Mouse (Mus musculus) heart, embryonic 12.5 days (tissue): ENCODE results near the gene Selenok. TPM values are rescaled to one million over a fixed set of nuclear protein-coding genes. Genes with fewer than 3 reads are reported as not detected.

Experiments used
- ATAC-seq: fragments of 200-750 bp; cut with Nextera tagmentation; 2 replicates; pipeline ENCODE4 v1.8.0; 2017; ENCODE audit warnings: moderate TSS enrichment, moderate library complexity; ENCODE audit not compliant: insufficient number of reproducible peaks, low FRiP score
- H3K27ac ChIP-seq: fragments of 300-500 bp; sonication (generic); 2 replicates; pipeline ENCODE4 v1.5.1; 2016; ENCODE audit warnings: mild to moderate bottlenecking, moderate library complexity; ENCODE audit not compliant: poor library complexity, severe bottlenecking
- H3K27me3 ChIP-seq: fragments of 300-500 bp; sonication (generic); replicated peaks from 2 replicates; pipeline ENCODE4 v1.6.1; 2016; ENCODE audit warnings: mild to moderate bottlenecking, moderate library complexity
- H3K36me3 ChIP-seq: fragments of 300-500 bp; sonication (generic); 2 replicates; pipeline ENCODE4 v1.6.1; 2016; ENCODE audit warnings: mild to moderate bottlenecking, moderate library complexity
- H3K4me1 ChIP-seq: fragments of 300-500 bp; sonication (generic); replicated peaks from 2 replicates; pipeline ENCODE4 v1.6.1; 2016; ENCODE audit warnings: mild to moderate bottlenecking
- H3K4me2 ChIP-seq: fragments of 300-500 bp; sonication (generic); 2 replicates; pipeline ENCODE4 v1.6.1; 2016; ENCODE audit warnings: mild to moderate bottlenecking, moderate library complexity
- H3K4me3 ChIP-seq: fragments of 300-500 bp; sonication (generic); 2 replicates; pipeline ENCODE4 v1.5.1; 2016; ENCODE audit warnings: mild to moderate bottlenecking
- H3K9ac ChIP-seq: fragments of 300-500 bp; sonication (generic); 2 replicates; pipeline ENCODE4 v1.6.1; 2016; ENCODE audit warnings: mild to moderate bottlenecking, moderate library complexity
- H3K9me3 ChIP-seq: fragments of 300-500 bp; sonication (generic); replicated peaks from 2 replicates; pipeline ENCODE4 v1.6.1; 2016; ENCODE audit warnings: mild to moderate bottlenecking, moderate library complexity
- WGBS: fragments of 180-500 bp; shearing (Covaris S2); methylation state at CpG from one replicate; pipeline ENCODE4 v1.1.7; 2016; 5-methylcytosine and 5-hydroxymethylcytosine counted together
- polyA plus RNA-seq: library from polyadenylated mRNA; unstranded; fragments of >200 nt; fragmentation: Nextera tagmentation; extraction: Ambion mirVana; gene quantifications from 2 replicates; pipeline ENCODE4 v1.2.1, GENCODE M21; 2016

Gene Selenok
- polyA plus RNA-seq, 1 experiment from 2014 or later = 217 TPM

DNA sequence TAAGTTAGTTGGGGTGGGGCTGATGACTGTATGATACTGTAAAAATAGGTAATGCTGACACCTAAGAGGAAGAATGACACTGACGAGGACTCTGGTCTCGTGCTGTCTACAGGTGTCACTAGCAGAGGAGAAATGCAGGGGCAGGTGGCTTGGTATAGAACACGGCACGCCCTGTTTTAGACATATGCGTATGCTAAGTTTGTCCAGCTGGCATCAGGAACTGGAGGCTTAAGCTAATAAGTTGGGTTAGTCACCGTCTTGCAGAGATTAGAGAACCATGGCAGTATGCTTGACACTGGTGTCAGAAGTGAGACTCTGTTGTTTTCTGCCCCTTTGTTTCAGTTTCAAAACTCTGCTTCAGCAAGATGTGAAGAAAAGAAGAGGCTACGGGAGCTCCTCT lies 3.3 kb downstream of the Selenok start:
- Histone ChIP-seq H3K4me3 (no peak overlapping the region), H3K27me3 (no peaks in the 10 kb centered on the region), H3K4me1 (peaks cover 17% of the 10 kb centered on the region), H3K9ac (no peak overlapping the region), H3K36me3 (peaks cover 58% of the 10 kb centered on the region), H3K9me3 (no peaks in the 10 kb centered on the region), H3K27ac (no peak overlapping the region), H3K4me2 (no peak overlapping the region)
- 88% methylated on average over 7 of the region's 7 CpGs for WGBS
- no peak for ATAC-seq

DNA sequence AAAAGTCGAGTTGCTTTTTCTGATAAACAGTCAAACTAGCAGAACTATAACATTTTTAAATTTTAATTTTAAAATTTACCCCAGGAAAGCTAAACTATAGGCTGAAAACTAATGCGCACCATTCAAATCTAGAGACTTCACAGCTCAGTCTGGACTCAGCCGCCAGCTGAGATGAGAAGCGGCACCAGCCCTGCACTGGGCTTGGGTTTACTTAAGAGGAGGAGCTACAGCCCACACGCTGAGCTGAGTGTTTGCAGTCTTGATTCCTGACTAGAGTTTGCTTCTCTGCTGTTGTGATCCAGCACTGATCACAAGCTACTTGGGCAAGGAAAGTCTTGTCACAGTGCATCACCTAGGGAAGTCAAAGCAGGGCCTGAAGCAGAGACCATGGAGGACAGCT lies 3.9 kb downstream of the Selenok start:
- Histone ChIP-seq H3K27ac (no peak overlapping the region), H3K36me3 (peaks cover 63% of the 10 kb centered on the region), H3K4me2 (no peak overlapping the region), H3K4me1 (peaks cover 17% of the 10 kb centered on the region), H3K27me3 (no peaks in the 10 kb centered on the region), H3K4me3 (no peak overlapping the region), H3K9ac (no peak overlapping the region), H3K9me3 (no peaks in the 10 kb centered on the region)
- ATAC-seq = no peak
- WGBS = 84% methylated on average over 5 of the region's 5 CpGs

DNA sequence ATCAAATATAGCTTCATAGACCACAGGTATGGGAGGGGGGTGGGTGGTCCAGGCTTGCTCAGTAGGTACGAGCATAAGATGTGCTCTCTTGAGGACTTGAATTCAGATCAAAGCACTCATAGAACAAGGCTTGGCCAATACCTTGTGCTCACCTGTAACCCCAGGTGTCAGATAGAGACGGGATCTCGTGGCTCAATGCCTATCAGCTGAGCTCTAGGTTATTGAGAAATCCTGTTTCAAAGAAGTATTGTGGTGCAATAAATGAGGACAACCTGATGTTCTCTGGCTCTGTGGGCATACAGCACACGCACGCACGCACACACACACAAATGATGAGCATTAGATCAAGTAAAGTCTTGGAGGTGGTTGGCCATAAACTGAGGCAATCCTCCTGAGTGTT lies 8.8 kb downstream of the Selenok start:
- 95% methylated on average over 6 of the region's 6 CpGs for WGBS
- H3K27me3 ChIP-seq = no peaks in the 10 kb centered on the region

DNA sequence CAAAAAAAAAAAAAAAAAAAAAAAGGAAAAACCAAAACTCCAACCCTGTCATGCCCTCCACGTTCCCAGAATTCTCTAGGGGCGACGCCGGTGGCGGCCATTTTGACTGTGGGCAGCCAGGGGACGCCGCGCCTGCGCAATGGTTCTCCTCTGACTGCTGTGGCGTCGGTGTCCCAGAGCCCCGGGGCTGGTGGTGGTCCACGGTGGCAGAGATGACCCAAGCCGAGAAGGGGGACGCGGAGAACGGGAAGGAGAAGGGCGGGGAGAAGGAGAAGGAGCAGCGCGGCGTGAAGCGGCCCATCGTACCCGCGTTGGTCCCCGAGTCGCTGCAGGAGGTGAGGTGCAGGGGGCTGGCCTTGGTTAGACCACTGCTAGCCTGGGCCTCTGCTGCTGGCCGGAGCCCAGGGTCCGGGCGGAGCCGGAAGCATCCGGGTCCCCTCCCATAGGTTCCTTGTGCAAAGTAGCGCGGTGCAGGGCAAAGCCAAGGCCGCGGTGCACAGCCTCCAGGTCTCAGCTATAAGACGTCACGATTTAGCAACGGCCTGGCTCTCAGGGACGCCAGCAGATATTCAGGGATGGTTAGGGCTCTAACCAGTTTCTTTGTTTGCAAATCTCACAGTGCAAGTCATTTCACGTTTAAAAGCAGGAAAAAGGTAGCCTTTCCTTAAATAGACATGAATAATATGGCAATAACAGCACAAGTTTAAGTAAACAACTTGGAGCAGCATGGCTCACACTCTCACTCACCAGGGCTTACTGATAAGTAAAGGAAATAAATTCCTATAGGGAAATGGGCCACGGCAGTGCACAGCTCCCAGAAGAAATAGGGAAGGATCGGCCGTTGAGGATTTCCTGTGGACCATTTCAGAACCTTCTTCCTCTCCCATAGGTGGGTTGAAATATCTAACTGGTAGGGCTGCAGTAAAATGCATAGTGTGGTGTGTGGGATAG lies 10.4 kb downstream of the Selenok start, which contains the start of gene Actr8:
Gene Actr8, plus strand, starts transcription at position 84 of the 951 bp plus-strand sequence.
- Histone ChIP-seq H3K27me3 (no peaks in the 10 kb centered on the region), H3K36me3 (peaks cover 60% of the 10 kb centered on the region), H3K27ac (peak within 1 kb of the TSS; percentile 95), H3K4me2 (peak within 1 kb of the TSS; percentile 79), H3K4me1 (peaks cover 10% of the 10 kb centered on the region), H3K9ac (peak within 1 kb of the TSS; percentile 91), H3K4me3 (peak within 1 kb of the TSS; percentile 94), H3K9me3 (no peaks in the 10 kb centered on the region)
- ATAC-seq = peak; percentile 95
- WGBS = 2% methylated on average over 44 of the region's 44 CpGs

More for the DNA sequence above, 8.8 kb downstream of the Selenok start:
- no peak for ATAC-seq
- no peak overlapping the region for H3K9ac ChIP-seq
- no peak overlapping the region for H3K4me3 ChIP-seq
- H3K4me2 ChIP-seq = no peak overlapping the region
- H3K27ac ChIP-seq = no peak overlapping the region
- H3K36me3 ChIP-seq = peaks cover 60% of the 10 kb centered on the region
- peaks cover 10% of the 10 kb centered on the region for H3K4me1 ChIP-seq
- no peaks in the 10 kb centered on the region for H3K9me3 ChIP-seq

DNA sequence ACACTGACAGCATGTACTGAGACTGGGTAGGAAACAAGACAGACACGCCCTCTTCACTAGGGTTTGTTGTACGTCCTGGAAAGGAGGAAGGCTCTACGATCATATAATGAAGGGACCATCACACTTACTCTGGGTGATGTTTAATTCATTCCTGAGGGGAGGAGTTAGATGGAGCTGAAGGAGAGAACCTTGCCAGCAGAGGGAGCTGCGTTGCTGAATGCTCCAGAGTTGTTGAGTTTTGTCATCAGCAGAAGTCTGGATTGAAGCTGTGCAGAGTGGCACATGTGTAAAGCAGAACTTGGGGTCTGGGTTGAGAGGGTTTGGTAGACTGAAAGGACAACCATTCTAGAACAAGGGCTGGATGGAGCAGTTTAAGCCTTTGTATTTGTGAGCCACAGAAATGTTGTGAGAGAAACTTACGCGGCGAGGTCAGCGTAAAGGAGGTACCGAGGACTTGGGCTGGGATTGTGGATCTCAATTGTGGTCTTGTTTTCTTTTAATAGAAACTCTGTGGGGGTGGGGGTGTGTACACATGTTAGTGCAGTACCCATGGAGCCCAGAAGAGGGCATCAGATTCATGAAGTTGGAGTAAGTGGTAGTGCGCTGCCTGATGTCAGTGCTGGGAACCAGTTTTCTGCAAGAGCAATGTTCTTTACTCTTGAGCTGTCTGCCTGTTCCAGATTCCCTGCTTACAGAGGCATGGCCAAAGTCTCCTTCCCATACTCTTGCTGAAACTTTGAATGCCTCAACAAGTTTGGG lies 12.5 kb downstream of the Selenok start:
- no peak for ATAC-seq
- Histone ChIP-seq H3K9me3 (no peaks in the 10 kb centered on the region), H3K9ac (no peak overlapping the region), H3K4me1 (peaks cover 10% of the 10 kb centered on the region), H3K4me3 (no peak overlapping the region), H3K27ac (no peak overlapping the region), H3K4me2 (no peak overlapping the region), H3K36me3 (peaks cover 65% of the 10 kb centered on the region), H3K27me3 (no peaks in the 10 kb centered on the region)
- WGBS = 95% methylated on average over 10 of the region's 10 CpGs

DNA sequence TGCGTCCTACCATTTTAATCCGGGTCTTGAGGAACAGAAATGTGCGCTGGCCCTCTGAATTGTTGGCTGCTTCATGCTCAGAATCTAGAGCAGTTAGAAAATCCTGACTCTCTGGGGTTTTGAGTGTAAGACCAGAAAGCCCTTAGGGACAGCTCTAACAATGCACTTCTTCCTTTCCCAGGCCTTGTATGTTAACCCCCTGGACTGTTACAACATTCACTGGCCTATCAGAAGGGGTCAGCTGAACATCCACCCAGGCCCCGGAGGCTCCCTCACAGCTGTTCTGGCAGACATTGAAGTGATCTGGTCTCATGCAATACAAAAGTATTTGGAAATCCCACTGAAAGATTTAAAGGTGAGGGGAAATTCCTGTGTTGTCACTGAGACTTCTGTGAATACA lies 18.0 kb downstream of the Selenok start:
- H3K4me2 ChIP-seq = no peak overlapping the region
- H3K4me1 ChIP-seq = no peaks in the 10 kb centered on the region
- no peak overlapping the region for H3K9ac ChIP-seq
- H3K27ac ChIP-seq = no peak overlapping the region
- no peak for ATAC-seq
- H3K9me3 ChIP-seq = no peaks in the 10 kb centered on the region
- 93% methylated on average over 4 of the region's 4 CpGs for WGBS
- peaks cover 100% of the 10 kb centered on the region for H3K36me3 ChIP-seq
- H3K27me3 ChIP-seq = no peaks in the 10 kb centered on the region
- no peak overlapping the region for H3K4me3 ChIP-seq

DNA sequence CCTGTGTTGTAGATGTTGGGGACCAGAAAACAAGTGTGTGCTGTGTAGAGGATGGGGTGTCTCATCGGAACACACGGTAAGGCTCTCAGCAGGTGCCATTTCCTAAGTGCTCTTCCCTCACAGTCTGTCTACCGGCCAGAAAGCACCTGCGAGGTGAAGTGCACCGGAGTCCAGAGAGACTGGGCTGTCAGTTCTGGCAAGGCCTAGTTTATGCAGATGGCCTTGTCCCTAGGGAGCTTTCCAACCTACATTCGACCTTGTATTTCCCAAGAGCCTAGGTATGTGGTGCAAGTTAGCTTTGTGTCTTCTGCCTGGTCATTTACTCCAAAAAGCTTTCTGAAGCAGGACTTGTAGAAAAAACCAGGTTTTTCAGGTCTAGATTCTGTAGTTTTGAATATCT lies 19.2 kb downstream of the Selenok start:
- WGBS = 93% methylated on average over 6 of the region's 6 CpGs
- H3K4me2 ChIP-seq = no peak overlapping the region
- H3K9me3 ChIP-seq = no peaks in the 10 kb centered on the region
- no peak for ATAC-seq
- H3K27me3 ChIP-seq = no peaks in the 10 kb centered on the region
- H3K9ac ChIP-seq = no peak overlapping the region
- H3K4me1 ChIP-seq = no peaks in the 10 kb centered on the region
- H3K36me3 ChIP-seq = peaks cover 100% of the 10 kb centered on the region
- H3K4me3 ChIP-seq = no peak overlapping the region
- H3K27ac ChIP-seq = no peak overlapping the region

DNA sequence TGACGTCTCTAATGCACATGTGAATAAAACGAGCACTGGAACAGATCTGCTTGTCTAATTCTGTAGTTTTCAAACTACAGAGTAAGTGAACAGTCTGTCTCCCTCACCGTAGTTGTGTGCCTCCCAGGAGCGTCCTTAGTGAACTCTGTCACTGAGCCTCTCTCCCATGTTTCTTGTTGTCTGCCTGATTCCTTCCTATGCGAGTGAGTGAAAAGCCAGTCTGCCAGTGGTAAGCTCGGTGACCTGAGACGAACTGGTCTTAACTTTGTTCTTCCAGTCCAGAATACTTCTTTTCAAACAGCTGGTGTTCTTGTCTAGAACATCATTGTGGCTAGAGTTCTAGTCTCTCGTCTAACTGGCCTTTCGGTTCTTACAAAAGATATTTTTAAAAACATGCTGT lies 19.6 kb downstream of the Selenok start:
- Histone ChIP-seq H3K4me1 (no peaks in the 10 kb centered on the region), H3K27me3 (no peaks in the 10 kb centered on the region), H3K4me2 (no peak overlapping the region), H3K9ac (no peak overlapping the region), H3K27ac (no peak overlapping the region), H3K36me3 (peaks cover 100% of the 10 kb centered on the region), H3K4me3 (no peak overlapping the region), H3K9me3 (no peaks in the 10 kb centered on the region)
- no peak for ATAC-seq
- 88% methylated on average over 9 of the region's 9 CpGs for WGBS

DNA sequence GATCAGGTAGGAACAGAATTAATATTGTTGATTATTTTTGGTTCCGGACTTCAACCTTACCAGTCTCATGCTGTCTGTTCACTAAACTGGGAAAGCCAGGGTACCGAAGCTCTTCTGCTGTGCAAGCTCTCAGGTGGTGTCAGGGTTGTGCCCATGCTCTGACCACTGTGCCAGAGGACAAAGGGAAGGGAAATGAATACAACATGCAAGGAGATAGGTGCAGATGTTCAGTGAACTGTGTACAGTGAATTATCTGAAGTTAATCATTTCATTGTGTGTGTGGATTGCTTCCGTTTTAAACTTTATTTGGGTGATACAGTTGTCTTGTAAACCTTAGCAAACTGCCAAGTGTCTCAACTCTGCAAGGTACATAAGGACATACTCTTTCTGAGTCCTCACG lies 20.2 kb downstream of the Selenok start:
- WGBS = 95% methylated on average over 4 of the region's 4 CpGs
- no peak for ATAC-seq
- Histone ChIP-seq H3K4me3 (no peak overlapping the region), H3K27me3 (no peaks in the 10 kb centered on the region), H3K9me3 (no peaks in the 10 kb centered on the region), H3K27ac (no peak overlapping the region), H3K4me1 (no peaks in the 10 kb centered on the region), H3K4me2 (no peak overlapping the region), H3K9ac (no peak overlapping the region), H3K36me3 (peaks cover 100% of the 10 kb centered on the region)

DNA sequence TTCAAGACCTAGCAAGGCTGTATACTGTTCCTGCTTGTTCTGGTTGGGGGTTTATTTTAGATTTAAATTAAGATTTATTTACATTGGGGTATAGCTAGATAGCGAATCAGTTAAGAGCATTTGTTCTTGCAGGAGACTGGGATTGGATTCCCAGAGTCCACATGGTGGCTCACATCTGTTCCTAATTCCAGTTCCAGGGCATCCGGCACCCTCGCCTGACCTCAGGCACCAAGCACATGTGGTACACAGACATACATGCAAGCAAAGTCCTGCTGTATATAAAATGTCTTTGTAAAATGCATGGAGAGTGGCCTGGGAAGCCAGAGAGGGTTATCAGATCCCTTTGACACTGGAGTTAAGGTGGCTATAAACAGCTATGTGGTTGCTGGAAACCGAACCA lies 26.9 kb downstream of the Selenok start:
- no peak overlapping the region for H3K9ac ChIP-seq
- H3K27ac ChIP-seq = no peak overlapping the region
- peaks cover 71% of the 10 kb centered on the region for H3K36me3 ChIP-seq
- no peak overlapping the region for H3K4me3 ChIP-seq
- H3K27me3 ChIP-seq = no peaks in the 10 kb centered on the region
- no peak for ATAC-seq
- no peaks in the 10 kb centered on the region for H3K9me3 ChIP-seq
- H3K4me1 ChIP-seq = 0 out of 2 replicates have a peak, but pooled peaks cover 4% of the 10 kb centered on the region
- no peak overlapping the region for H3K4me2 ChIP-seq
- 80% methylated on average over 4 of the region's 4 CpGs for WGBS

DNA sequence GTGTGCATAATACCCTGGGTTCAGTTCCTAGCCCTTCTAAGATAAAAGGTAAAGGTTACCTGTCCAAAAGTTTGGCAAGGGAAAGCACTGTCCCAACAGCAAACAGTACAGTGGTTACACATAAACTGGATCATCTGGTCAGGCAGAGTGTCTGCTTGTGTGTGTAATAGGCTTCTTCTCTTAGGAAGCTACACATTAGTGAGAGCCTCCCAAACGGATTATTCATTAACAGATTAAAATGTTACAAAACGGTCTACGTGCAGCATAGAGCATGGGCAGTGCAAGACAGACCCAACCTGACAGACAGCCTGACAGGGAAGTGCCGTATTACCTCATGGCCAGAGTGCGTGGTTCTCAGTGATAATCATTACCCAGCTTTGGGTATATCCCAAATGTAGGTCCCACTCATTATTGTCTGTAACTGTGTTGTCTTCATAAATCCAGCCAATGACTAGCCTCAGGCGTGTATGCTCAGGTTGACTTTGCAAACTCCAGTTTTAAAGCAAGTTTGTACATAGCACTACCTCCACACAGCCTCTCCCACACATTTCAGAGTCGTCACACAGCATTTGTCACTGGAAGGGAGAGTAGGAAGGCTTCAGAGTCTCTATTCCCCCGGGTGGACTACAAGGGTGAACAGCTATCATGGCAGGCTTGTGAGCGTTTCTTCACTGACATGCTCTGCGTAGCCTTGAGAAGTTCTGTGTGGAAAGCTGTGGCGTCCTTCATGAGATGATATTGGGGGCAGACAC lies 28.1 kb downstream of the Selenok start:
- no peak overlapping the region for H3K4me3 ChIP-seq
- WGBS = 91% methylated on average over 11 of the region's 11 CpGs
- H3K9ac ChIP-seq = no peak overlapping the region
- 0 out of 2 replicates have a peak, but pooled peaks cover 4% of the 10 kb centered on the region for H3K4me1 ChIP-seq
- H3K36me3 ChIP-seq = peaks cover 59% of the 10 kb centered on the region
- H3K9me3 ChIP-seq = no peaks in the 10 kb centered on the region
- H3K27ac ChIP-seq = no peak overlapping the region
- ATAC-seq = no peak
- no peaks in the 10 kb centered on the region for H3K27me3 ChIP-seq
- H3K4me2 ChIP-seq = no peak overlapping the region
